Mouse (Mus musculus) kidney, adult 2 months (tissue): ENCODE data around the gene Gm10401.

Experiments used
- CTCF ChIP-seq: fragments of 200-500 bp; conservative IDR thresholded peaks from 2 replicates; pipeline ENCODE4 v1.5.1; 2011; ENCODE audit warnings: low read depth, mild to moderate bottlenecking, control low read depth, low read length, moderate library complexity, mixed read lengths; ENCODE audit not compliant: insufficient read depth, insufficient read length
- POLR2A ChIP-seq: fragments of 200-500 bp; IDR thresholded peaks from one replicate; pipeline ENCODE4 v1.6.1; 2011; ENCODE audit warnings: low read depth, low read length, control low read depth

- TF ChIP-seq CTCF (no peak), POLR2A (no peak)
Observed at GRCm38 (mm10) chr5:115120978-115121377, 22.9 kb upstream of the Gm10401 start.
